Mouse (Mus musculus): Measurements from ENCODE around the gene T2. TPM values are rescaled to one million over a fixed set of nuclear protein-coding genes. Genes with fewer than 3 reads are reported as not detected.

T2 gene
- polyA plus RNA-seq, 1 experiment from 2014 or later: not detected

DNA sequence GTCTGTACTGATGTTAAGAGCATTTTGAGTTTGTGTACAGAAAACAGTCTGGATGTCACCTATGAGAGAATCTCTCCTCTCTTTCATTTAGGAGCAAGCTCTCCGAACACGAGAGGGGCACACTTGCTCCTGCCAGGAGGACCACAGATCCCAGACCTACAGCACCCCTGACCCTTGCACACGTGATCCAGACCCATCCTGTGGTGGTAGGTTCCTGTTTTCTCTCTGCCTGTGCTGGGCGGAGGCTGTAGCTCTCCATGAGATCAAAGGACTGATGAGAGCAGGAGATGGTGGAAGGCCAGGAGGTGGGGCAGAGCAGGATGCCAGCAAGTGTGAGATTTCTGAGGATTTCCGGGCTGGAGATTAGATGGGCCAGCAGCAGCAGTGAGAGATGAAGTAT lies 65.7 kb downstream of the T2 start:
- Histone ChIP-seq H3K4me1 (ENCODE audit: control insufficient read depth, low read depth, low read length) (no peaks in the 10 kb centered on the region), H3K27me3 (ENCODE audit: control insufficient read depth, insufficient read depth, low read depth, low read length) (no peaks in the 10 kb centered on the region), H3K4me2 (ENCODE audit: low read depth, low read length) (no peak overlapping the region), H3K9me3 (replicated peaks; ENCODE audit: control insufficient read depth, low read length) (no peaks in the 10 kb centered on the region), H3K4me3 (ENCODE audit: low read depth, low read length) (no peak overlapping the region), H3K9ac (ENCODE audit: low read depth, low read length) (no peak overlapping the region), H3K36me3 (ENCODE audit: control insufficient read depth, insufficient read depth) (no peaks in the 10 kb centered on the region), H3K27ac (ENCODE audit: low read length) (no peak overlapping the region)
- 18% methylated on average over 5 of the region's 5 CpGs for WGBS (ENCODE audit: insufficient replicate concordance)
- ATAC-seq (ENCODE audit: low read depth): no peak

DNA sequence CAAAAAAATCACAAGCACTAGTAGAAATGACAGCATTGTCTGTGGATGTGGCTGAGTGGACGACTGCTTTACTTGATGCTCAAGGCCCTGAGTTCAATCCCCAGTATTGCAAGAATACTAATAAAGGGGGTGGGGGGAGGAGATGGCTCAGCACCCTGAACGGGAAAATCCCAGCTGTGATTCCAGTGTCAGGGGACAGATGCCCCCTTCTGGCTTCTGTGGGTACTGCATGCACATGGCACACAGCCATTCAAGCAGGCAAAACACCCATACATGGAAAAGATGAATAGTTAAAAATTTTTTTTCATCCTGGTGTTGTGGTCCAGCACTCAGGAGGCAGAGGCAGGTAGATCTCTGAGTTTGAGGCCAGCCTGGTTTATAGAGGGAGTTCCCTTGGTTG lies 67.5 kb downstream of the T2 start:
- Histone ChIP-seq H3K4me3 (ENCODE audit: low read depth, low read length) (no peak overlapping the region), H3K36me3 (ENCODE audit: control insufficient read depth, insufficient read depth) (no peaks in the 10 kb centered on the region), H3K27ac (ENCODE audit: low read length) (no peak overlapping the region), H3K9me3 (replicated peaks; ENCODE audit: control insufficient read depth, low read length) (no peaks in the 10 kb centered on the region), H3K4me2 (ENCODE audit: low read depth, low read length) (no peak overlapping the region), H3K4me1 (ENCODE audit: control insufficient read depth, low read depth, low read length) (no peaks in the 10 kb centered on the region), H3K9ac (ENCODE audit: low read depth, low read length) (no peak overlapping the region), H3K27me3 (ENCODE audit: control insufficient read depth, insufficient read depth, low read depth, low read length) (peaks cover 3% of the 10 kb centered on the region; the same call in 1 of the 2 replicates)
- ATAC-seq (ENCODE audit: low read depth): no peak
- 44% methylated on average over 2 of the region's 2 CpGs for WGBS (ENCODE audit: insufficient replicate concordance)

DNA sequence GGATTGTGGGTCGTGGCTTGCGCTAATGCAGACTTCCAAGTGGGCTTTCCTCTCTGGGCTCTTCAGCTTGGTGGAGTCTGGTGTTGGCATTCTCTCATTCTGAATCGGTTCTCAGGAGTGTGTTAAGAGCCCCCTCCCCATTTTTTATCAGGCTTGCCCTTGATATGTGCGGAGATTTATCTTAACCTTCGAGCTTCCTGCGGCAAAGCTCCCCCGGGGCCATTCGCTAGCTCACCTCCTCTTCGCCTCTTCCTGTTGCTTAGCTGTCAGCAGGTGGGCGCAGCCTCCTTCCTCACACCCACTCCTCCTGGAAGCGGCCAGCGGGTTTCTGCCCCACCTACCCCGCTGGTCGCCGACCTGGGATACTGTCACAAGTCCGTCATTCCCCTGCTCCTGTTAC lies 73.6 kb downstream of the T2 start:
- no peak overlapping the region for H3K4me2 ChIP-seq (ENCODE audit: low read depth, low read length)
- no peak overlapping the region for H3K27ac ChIP-seq (ENCODE audit: low read length)
- peaks cover 64% of the 10 kb centered on the region for H3K27me3 ChIP-seq (ENCODE audit: control insufficient read depth, insufficient read depth, low read depth, low read length)
- no peaks in the 10 kb centered on the region for H3K36me3 ChIP-seq (ENCODE audit: control insufficient read depth, insufficient read depth)
- no peak for ATAC-seq (ENCODE audit: low read depth)
- no peak overlapping the region for H3K4me3 ChIP-seq (ENCODE audit: low read depth, low read length)
- H3K4me1 ChIP-seq (ENCODE audit: control insufficient read depth, low read depth, low read length): no peaks in the 10 kb centered on the region
- H3K9me3 ChIP-seq (replicated peaks; ENCODE audit: control insufficient read depth, low read length): no peaks in the 10 kb centered on the region
- 2% methylated on average over 16 of the region's 16 CpGs for WGBS (ENCODE audit: insufficient replicate concordance)
- no peak overlapping the region for H3K9ac ChIP-seq (ENCODE audit: low read depth, low read length)

DNA sequence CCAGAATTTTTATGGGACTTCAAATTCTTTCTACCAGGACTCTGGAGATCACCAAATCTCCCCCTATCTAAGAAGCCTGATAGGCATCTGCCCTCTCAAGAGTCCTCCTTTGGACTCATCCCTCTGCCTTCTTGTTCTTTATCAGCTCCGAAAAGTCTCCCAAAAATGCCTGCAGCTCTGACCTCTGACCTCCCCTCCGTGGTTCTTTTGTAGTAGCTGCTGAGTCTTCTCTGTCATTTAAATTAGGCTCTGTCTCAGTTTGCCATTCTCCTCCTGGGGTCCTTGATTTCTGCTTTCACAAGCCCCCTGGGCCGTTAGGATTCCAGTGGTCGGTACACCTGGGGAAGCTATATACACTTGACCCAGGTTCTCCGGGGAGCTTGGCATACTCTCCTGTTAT lies 74.1 kb downstream of the T2 start:
- ATAC-seq (ENCODE audit: low read depth): no peak
- Histone ChIP-seq H3K4me3 (ENCODE audit: low read depth, low read length) (no peak overlapping the region), H3K27ac (ENCODE audit: low read length) (no peak overlapping the region), H3K27me3 (ENCODE audit: control insufficient read depth, insufficient read depth, low read depth, low read length) (peaks cover 68% of the 10 kb centered on the region), H3K4me2 (ENCODE audit: low read depth, low read length) (no peak overlapping the region), H3K36me3 (ENCODE audit: control insufficient read depth, insufficient read depth) (no peaks in the 10 kb centered on the region), H3K9ac (ENCODE audit: low read depth, low read length) (no peak overlapping the region), H3K4me1 (ENCODE audit: control insufficient read depth, low read depth, low read length) (no peaks in the 10 kb centered on the region), H3K9me3 (replicated peaks; ENCODE audit: control insufficient read depth, low read length) (no peaks in the 10 kb centered on the region)
- 4% methylated on average over 5 of the region's 5 CpGs for WGBS (ENCODE audit: insufficient replicate concordance)

DNA sequence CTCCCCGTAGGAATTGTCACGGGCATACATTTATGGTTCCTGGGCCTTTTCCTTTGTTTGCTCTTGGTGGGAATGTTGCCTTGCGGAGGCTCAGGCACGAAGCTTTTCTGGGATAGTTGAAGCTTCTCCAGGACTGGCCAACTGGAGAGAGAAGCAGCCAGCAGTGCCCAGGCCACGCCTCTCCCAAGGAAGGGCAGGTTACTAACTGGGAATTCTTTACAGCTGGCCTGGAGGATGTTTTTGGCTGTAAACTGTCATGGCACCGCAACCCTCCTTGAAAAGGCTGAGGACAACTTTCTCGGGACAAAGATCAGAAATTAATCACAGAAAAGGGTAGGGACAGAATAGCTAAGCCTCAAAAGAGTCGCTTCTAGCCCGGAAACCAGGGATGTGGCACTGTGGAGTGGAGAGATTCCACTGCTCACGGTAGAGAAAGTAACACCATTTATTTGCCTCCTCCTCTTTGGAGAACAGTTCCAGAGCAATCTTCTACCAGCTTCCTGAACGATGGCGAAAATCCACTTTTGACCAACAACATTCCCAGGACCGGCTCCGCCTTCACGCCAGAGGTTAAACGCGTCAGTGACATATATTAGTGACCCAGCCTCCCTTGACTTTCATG lies 76.5 kb downstream of the T2 start:
- Histone ChIP-seq H3K36me3 (ENCODE audit: control insufficient read depth, insufficient read depth) (no peaks in the 10 kb centered on the region), H3K9me3 (replicated peaks; ENCODE audit: control insufficient read depth, low read length) (no peaks in the 10 kb centered on the region), H3K4me1 (ENCODE audit: control insufficient read depth, low read depth, low read length) (no peaks in the 10 kb centered on the region), H3K27me3 (ENCODE audit: control insufficient read depth, insufficient read depth, low read depth, low read length) (peaks cover 89% of the 10 kb centered on the region), H3K4me3 (ENCODE audit: low read depth, low read length) (no peak overlapping the region), H3K4me2 (ENCODE audit: low read depth, low read length) (no peak overlapping the region), H3K9ac (ENCODE audit: low read depth, low read length) (no peak overlapping the region), H3K27ac (ENCODE audit: low read length) (no peak overlapping the region)
- no peak for ATAC-seq (ENCODE audit: low read depth)
- 5% methylated on average over 17 of the region's 17 CpGs for WGBS (ENCODE audit: insufficient replicate concordance)

DNA sequence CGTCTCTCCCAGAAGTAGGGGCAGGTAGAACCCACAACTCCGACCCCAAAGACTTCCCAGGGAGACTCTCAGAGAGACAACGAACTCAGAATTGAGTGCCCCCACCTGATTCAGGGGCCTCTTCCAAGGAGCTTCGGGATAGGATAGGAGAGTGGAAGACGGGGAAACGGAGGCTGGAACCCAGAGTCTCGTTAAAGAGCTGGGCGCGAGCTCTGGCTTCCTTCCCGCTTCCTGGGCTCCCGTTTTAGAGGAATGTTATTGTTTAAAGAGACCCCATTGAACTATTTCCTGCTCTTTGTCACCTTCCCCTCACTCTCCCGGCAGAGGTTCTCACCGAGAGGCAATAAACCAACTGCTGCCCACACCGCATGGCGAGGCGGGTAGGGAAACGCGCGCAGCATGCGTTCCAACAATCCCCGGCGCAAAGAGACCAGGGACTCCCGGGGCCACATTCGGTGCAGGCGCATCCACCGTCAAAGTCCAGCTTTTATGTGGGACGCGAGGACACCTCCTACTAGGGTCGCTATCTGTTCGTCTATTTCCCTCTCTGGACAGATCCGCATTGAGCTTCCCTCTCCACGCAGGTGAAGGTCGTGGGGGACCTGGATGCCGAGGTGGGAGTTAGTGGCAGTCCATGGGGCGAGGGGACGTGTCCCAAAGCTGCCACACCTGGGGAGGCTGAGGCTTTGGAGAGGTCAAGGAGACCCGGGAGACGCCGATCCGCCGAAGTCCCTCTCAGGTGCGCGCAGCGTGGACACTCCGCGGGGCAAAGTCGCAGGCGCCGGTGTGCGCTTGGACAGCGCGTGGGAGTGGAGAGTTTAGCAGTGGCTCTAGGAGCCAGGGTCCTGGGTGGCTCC lies 77.6 kb downstream of the T2 start:
- Histone ChIP-seq H3K4me1 (ENCODE audit: control insufficient read depth, low read depth, low read length) (no peaks in the 10 kb centered on the region), H3K27me3 (ENCODE audit: control insufficient read depth, insufficient read depth, low read depth, low read length) (peaks cover 85% of the 10 kb centered on the region), H3K4me2 (ENCODE audit: low read depth, low read length) (no peak overlapping the region), H3K4me3 (ENCODE audit: low read depth, low read length) (no peak overlapping the region), H3K36me3 (ENCODE audit: control insufficient read depth, insufficient read depth) (no peaks in the 10 kb centered on the region), H3K27ac (ENCODE audit: low read length) (no peak overlapping the region), H3K9ac (ENCODE audit: low read depth, low read length) (no peak overlapping the region), H3K9me3 (replicated peaks; ENCODE audit: control insufficient read depth, low read length) (no peaks in the 10 kb centered on the region)
- ATAC-seq (ENCODE audit: low read depth): no peak
- WGBS (ENCODE audit: insufficient replicate concordance): 1% methylated on average over 52 of the region's 52 CpGs

DNA sequence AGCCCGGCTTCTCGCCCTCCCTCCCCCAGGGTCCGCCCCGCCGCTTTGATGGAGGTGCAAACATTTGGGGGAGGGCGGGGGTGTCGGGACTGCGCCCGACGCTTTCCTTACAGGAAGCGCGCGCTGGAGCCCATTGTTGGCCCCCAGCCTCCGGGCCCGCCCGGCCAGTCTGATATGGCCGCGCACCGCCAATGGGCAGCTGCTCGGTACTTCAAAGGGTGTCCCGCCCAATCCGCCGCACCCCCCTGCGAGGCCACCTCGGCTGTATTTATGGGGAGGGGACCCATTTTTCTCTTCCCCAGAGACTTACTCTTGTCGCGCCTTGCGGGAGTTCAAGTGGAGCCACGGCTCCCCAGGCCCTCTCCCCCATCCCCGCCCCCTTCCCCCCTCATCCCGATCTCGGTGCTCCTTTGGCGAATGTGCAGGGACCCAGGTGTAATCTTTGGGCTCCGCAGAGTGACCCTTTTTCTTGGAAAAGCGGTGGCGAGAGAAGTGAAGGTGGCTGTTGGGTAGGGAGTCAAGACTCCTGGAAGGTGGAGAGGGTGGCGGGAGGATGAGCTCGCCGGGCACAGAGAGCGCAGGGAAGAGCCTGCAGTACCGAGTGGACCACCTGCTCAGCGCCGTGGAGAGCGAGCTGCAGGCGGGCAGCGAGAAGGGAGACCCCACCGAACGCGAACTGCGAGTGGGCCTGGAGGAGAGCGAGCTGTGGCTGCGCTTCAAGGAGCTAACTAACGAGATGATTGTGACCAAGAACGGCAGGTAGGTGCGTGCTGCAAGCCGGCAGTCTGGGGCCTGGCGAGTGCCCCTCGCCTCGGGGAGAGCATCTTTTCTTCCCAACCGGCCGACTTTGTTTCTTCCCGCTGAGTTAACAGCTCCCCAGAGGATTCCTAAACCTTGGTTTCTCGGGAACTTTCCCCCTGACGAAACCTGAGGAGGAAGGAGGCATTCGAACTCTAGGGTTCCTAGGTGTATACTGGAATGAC lies 78.5 kb downstream of the T2 start, which contains the start of gene T:
TSS of gene T (plus strand) at position 446 of the 983 bp plus-strand sequence.
- H3K27me3 ChIP-seq (ENCODE audit: control insufficient read depth, insufficient read depth, low read depth, low read length): peaks cover 76% of the 10 kb centered on the region
- H3K9me3 ChIP-seq (replicated peaks; ENCODE audit: control insufficient read depth, low read length): no peaks in the 10 kb centered on the region
- no peak within 1 kb of the TSS for H3K9ac ChIP-seq (ENCODE audit: low read depth, low read length)
- no peak within 1 kb of the TSS for H3K4me2 ChIP-seq (ENCODE audit: low read depth, low read length)
- no peaks in the 10 kb centered on the region for H3K36me3 ChIP-seq (ENCODE audit: control insufficient read depth, insufficient read depth)
- H3K4me1 ChIP-seq (ENCODE audit: control insufficient read depth, low read depth, low read length): no peaks in the 10 kb centered on the region
- ATAC-seq (ENCODE audit: low read depth): no peak
- H3K4me3 ChIP-seq (ENCODE audit: low read depth, low read length): no peak within 1 kb of the TSS
- H3K27ac ChIP-seq (ENCODE audit: low read length): no peak within 1 kb of the TSS
- WGBS (ENCODE audit: insufficient replicate concordance): 2% methylated on average over 61 of the region's 65 CpGs

DNA sequence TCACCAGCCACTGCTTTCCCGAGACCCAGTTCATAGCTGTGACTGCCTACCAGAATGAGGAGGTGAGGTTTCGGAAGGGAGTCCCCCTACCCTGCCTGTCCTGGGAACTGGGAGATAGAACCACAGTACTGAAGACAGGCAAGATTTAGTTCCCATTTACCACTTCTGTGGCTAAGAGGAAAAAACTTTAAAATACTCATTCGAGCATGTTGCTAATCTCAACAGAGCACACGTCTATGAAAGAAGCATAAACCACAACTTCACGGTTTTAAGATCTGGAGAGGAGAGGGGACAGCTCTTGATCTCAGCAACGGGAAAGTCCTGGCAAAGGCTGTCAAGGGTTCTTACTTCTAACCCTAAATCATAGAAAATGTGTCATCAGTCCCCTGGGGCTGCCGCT lies 80.4 kb downstream of the T2 start:
- H3K9ac ChIP-seq (ENCODE audit: low read depth, low read length): no peak overlapping the region
- H3K4me3 ChIP-seq (ENCODE audit: low read depth, low read length): no peak overlapping the region
- WGBS (ENCODE audit: insufficient replicate concordance): 21% methylated on average over 7 of the region's 7 CpGs
- no peak overlapping the region for H3K4me2 ChIP-seq (ENCODE audit: low read depth, low read length)
- no peaks in the 10 kb centered on the region for H3K9me3 ChIP-seq (replicated peaks; ENCODE audit: control insufficient read depth, low read length)
- H3K36me3 ChIP-seq (ENCODE audit: control insufficient read depth, insufficient read depth): no peaks in the 10 kb centered on the region
- ATAC-seq (ENCODE audit: low read depth): no peak
- H3K27ac ChIP-seq (ENCODE audit: low read length): no peak overlapping the region
- H3K27me3 ChIP-seq (ENCODE audit: control insufficient read depth, insufficient read depth, low read depth, low read length): peaks cover 58% of the 10 kb centered on the region
- no peaks in the 10 kb centered on the region for H3K4me1 ChIP-seq (ENCODE audit: control insufficient read depth, low read depth, low read length)

All from liver, embryonic 16.5 days (tissue).